Mouse (Mus musculus) megakaryocyte, adult 5-6 weeks (primary cell): ENCODE measurements around the gene Calhm4. TPM values are rescaled to one million over a fixed set of nuclear protein-coding genes. Genes with fewer than 3 reads are reported as not detected.

Source experiments
- ATAC-seq: 2 replicates; pipeline ENCODE4 v1.8.0; 2016; ENCODE audit warnings: mild to moderate bottlenecking, inconsistent platforms; ENCODE audit not compliant: poor library complexity, severe bottlenecking
- total RNA-seq, 2 experiments: library from RNA; stranded (forward) in 1 of 2; stranded (reverse) in 1 of 2; fragments of 153-499, 151-499 nt in 1 of 2; fragments of 221-1000, 200-1000 nt in 1 of 2; gene quantifications; 2 replicates each; pipeline versions ENCODE4 v1.2.3 to v1.2.4; 2015 to 2017

Gene Calhm4
- total RNA-seq (2015): not detected in 2 replicates
- total RNA-seq (2017): not detected in 2 replicates

GRCm38 (mm10) chr10:34044210-34044609 is at the start of gene Calhm4:
Gene Calhm4, minus strand, starts transcription at chr10:34044310.
- ATAC-seq: no peak

- no peak for ATAC-seq
Measured at GRCm38 (mm10) chr10:34091888-34092287, 47.8 kb upstream of the Calhm4 start.

DNA sequence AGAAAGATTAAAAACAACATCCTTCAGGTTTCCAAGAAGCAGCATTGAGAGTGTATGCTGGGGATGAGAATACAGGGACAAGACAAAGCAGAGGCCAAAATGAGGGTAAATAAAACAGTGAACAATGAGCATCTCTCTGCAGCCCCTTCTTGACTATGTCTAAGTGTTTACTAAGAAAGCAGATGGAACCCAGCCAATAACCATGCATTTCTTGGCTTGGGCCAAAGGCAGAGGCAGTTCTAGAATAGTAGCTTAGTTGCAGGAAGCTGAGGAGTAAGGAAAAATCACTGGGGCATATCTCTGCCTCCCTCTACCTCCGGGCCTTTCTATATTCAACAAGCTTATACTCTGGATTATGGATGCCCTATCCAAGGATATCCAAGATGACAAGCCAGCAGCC is 46.4 kb upstream of the Calhm4 start:
- no peak for ATAC-seq

DNA sequence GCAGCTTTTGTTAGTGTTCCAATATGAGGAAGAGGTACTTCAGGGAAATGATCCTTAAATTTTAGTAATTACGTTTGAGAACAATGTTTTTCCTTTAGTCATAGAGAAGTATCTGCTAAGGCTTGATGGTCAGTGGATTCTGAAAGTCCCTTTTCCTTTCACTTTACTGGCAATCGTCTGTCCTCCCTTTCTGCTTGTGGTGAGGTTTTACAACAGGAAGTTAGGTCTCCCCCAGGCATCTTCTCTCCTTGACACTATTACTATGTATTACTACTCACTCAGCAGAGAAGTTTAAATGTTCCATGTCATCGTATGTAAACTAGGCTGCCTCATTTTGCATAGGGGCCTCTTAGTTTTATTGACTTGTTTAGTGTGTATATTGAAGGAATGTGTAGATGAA is 45.4 kb upstream of the Calhm4 start:
- ATAC-seq: no peak

DNA sequence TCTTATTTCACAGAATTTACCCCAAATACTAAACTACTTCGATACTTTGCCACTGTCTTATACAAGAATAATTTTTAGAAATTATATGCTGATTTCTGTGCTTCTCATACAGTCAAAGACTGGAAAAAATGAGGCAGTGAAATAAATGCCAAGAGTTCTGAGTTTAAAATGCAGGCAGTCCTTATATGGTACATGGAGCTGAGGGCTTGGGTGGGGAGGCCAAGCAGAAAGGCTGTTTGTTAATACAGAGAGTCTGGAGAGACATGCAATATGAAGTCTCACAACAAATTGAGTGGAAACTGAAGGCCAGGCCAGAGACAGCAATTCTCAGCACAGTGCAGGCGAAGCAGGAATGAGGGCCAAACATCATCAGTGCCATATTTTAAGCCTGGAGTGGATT is 44.4 kb upstream of the Calhm4 start:
- ATAC-seq: no peak

DNA sequence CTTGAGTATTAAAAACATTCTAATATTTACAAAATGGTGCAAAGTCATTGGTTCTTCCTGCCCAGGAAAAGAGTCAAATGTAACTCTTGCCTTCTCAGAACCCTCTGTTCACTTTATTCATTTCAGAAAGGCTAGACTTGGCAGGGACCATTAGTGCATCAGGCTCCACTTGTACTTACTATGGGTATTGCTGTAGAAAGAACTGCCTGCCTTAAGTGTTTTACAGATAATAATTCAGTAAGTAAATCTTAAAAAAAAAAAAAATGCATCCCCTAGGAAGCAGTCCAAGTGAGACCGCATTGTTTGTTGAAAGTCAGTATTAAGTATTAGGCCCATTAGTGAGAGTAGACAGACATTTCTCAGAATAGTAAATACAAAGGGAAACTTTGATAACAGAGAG is 42.4 kb upstream of the Calhm4 start:
- no peak for ATAC-seq

DNA sequence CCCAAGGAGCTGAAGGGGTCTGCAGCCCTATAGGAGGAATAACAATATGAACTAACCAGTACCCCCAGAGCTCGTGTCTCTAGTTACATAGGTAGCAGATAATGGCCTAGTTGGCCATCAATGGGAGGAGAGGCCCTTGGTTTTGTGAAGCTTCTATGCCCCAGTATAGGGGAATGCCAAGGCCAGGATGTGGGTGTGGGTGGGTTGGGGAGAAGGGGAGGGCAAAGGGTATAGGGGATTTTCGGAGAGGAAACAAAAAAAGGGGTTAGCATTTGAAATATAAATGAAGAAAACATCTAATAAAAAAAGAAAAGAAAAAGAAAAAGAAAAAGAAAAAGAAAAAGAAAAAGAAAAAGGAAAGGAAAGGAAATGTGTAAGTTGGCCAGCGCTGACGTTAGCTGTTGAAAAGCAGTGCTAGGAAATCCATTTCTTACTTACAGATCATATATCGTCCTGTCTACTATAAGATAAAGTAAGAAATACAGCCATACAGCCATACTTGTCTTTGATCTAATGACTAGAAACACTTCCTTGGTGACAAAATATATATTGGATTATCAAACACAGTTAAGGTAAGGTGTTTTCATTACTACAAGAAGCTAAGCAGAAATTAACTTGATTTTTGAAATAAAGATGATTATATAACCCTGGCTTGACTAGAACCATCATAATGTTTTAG is 30.6 kb upstream of the Calhm4 start:
- ATAC-seq: no peak

GRCm38 (mm10) chr10:34071650-34072049 is 27.5 kb upstream of the Calhm4 start:
- no peak for ATAC-seq

- no peak for ATAC-seq
Measured at GRCm38 (mm10) chr10:34070999-34071492, 26.9 kb upstream of the Calhm4 start.

DNA sequence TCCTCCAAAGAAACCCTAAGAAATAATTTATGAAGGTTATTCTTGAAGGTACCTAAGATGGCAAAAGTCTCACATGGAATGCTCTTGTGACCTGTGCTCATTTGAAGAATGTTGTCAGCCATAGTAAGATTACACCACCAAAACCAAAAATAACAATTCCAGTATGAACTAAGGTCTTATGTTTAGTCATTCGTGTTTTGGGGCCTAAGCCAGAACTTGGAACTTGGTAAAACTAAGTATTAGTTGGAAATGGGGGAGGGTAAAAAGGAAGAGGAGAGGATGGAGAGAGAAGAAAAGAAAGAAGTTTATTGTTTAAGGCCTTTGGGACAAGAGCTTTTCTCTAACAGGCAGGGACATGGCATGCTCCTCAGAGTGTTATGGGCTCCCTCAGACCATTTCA is 25.5 kb upstream of the Calhm4 start:
- ATAC-seq: no peak

DNA sequence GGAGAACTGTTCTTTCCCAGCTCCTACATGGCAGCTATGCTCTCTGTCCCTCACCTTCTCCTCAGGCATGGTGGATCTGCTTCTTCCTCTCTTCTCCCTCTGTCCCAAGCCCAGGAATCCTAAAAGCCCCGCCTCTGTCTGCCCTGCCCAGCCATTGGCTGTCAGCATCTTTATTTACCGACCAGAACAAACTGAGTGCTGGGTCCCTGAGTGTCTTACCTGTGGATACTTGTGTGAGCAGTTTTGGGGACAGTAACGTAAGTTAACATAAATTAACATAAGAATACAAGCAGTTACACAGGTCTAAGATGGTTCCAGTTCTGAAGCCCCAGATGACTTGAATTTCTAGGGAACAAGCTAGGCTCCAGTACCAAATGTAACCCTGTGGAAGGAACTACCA is 22.5 kb upstream of the Calhm4 start:
- no peak for ATAC-seq

DNA sequence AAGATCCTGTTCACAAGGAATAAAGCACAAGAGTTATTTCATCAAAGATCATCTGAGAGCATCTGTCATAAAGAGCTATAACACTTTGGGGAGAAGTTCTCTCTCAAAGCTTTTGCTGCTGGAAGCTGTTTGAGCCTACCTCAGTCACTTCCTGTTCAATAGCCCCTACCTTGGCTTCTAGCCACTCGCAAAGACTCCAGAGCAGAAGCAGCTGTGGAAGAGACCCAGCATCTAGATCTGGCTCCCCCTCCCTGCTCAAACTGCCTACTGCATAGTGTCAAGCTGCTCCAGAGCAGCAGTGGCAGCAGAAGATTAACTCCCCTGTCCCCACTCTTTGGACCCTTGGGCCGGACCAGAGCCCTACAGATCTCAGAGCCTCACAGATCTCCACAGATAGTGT is 9.9 kb upstream of the Calhm4 start:
- ATAC-seq: no peak

- no peak for ATAC-seq
Measured at GRCm38 (mm10) chr10:34037401-34037800, 6.7 kb downstream of the Calhm4 start, which contains the start of gene Trappc3l. Gene Trappc3l, plus strand, starts transcription at chr10:34037597.

GRCm38 (mm10) chr10:34036587-34036986 is 7.5 kb downstream of the Calhm4 start:
- ATAC-seq: peak; percentile 86

- peak; percentile 82 for ATAC-seq
Measured at GRCm38 (mm10) chr10:34033630-34034305, 10.3 kb downstream of the Calhm4 start.

DNA sequence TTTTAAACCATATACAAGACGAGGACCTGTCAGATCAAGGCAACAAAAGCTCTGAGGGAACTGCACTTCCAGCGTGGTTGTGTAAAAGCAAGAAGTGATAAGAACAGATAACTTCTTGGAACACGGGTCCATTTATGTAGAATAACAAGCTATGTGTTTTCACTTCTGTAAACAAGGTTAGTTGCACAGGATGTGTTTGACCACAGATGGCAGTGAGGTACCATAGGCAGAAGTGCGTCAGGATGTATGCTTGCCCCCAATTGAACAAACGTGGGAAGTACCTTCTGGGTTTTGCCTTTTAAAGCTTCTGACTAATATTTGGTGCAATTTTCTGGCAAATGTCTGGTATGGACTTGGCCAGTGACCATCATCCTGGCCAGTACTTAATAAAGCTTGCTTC is 13.8 kb downstream of the Calhm4 start:
- peak; percentile 69 for ATAC-seq

DNA sequence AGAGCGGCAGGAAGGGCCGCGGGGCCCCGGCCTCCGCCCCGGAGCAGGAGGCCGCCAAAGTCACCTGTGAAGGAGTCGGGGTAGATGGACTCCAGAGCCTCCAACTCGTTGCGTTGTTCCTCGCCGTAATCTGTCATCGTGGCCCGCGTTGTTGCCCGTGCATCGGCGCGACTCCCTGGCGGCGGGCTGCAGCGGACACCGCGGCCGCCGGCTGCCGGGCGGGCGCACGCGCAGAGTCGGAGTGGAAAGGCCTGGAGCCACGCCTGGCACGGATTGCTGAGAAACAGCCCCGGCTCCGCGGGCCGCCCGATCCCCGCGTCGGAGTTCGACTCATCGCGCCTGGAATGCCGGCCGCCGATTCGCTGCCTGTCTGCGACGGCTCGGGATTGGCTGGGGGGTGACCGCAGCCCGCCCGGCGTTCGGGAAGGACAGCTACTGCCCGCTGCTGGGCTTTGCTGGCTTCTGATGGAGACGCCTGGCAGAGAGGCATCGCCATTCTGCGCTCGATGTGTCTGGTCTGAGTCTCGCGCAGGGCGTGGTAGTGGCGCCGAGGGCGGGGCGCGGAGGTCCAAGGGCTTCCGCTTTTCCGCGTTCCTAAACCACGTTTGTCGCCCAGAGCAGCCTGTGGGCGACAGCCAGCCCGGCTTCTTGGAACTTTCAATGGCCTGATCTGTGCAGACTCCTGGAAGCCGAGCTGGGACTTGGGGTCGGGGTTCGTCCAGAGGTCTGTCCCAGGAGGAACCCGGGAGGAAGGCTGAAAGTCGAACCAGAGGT is 24.6 kb downstream of the Calhm4 start, which contains the start of gene Rwdd1:
Rwdd1 (minus strand) TSS at position 323 of the 774 bp plus-strand sequence.
- peak; percentile 93 for ATAC-seq

- ATAC-seq: peak; percentile 11; the same call in 1 of the 2 replicates
Measured at GRCm38 (mm10) chr10:34018746-34019301, 25.3 kb downstream of the Calhm4 start.

- no peak for ATAC-seq
Measured at GRCm38 (mm10) chr10:34013241-34013640, 30.9 kb downstream of the Calhm4 start.

- no peak for ATAC-seq
Measured at GRCm38 (mm10) chr10:34012581-34012980, 31.5 kb downstream of the Calhm4 start.

DNA sequence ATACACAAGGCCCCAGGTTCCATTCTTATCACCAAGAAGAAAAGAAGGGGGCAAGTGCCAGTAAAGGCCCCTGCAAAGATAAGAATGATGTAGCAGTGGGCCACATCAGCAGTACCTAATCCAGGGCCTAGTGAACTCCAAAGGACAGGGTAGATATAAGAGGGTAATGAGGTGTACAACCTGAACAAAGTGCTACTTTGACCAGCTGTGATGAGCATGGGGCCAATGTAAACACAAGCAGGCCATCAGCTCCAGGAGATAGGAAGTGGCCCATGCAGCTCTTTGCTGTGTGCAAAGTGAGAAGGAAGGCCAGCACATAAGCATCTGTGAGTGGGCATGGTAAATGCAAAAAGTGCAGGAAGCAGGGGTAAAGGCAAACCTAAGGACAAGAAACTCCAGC is 45.7 kb downstream of the Calhm4 start:
- ATAC-seq: no peak
